Mouse (Mus musculus): Measurements from ENCODE around the gene Tmtc1. TPM values are rescaled to one million over a fixed set of nuclear protein-coding genes. Genes with fewer than 3 reads are reported as not detected.
A peak's percentile ranks its signal among the peaks of the same experiment; 100 is the strongest.

The Tmtc1 gene
- polyA plus RNA-seq, 1 experiment from 2014 or later: 2.4 TPM

GRCm38 (mm10) chr6:148331916-148332315 is 112.3 kb downstream of the Tmtc1 start:
- 80% methylated on average over 2 of the region's 2 CpGs for WGBS
- H3K27ac ChIP-seq: no peak overlapping the region
- no peaks in the 10 kb centered on the region for H3K27me3 ChIP-seq (replicated peaks)
- H3K36me3 ChIP-seq: no peaks in the 10 kb centered on the region
- no peak overlapping the region for H3K4me3 ChIP-seq (replicated peaks)
- no peaks in the 10 kb centered on the region for H3K9me3 ChIP-seq
- H3K4me1 ChIP-seq: no peaks in the 10 kb centered on the region
- no peak overlapping the region for H3K9ac ChIP-seq
- no peak overlapping the region for H3K4me2 ChIP-seq
- no peak for ATAC-seq (ENCODE audit: insufficient read depth, low FRiP score, low read depth)

GRCm38 (mm10) chr6:148329976-148330375 is 114.2 kb downstream of the Tmtc1 start:
- Histone ChIP-seq H3K4me2 (no peak overlapping the region), H3K27me3 (replicated peaks) (no peaks in the 10 kb centered on the region), H3K9me3 (no peaks in the 10 kb centered on the region), H3K9ac (no peak overlapping the region), H3K4me1 (no peaks in the 10 kb centered on the region), H3K4me3 (replicated peaks) (no peak overlapping the region), H3K36me3 (no peaks in the 10 kb centered on the region), H3K27ac (no peak overlapping the region)
- ATAC-seq (ENCODE audit: insufficient read depth, low FRiP score, low read depth): no peak

GRCm38 (mm10) chr6:148328928-148329327 is 115.3 kb downstream of the Tmtc1 start:
- 78% methylated on average over 2 of the region's 2 CpGs for WGBS
- Histone ChIP-seq H3K4me2 (no peak overlapping the region), H3K9me3 (no peaks in the 10 kb centered on the region), H3K27me3 (replicated peaks) (no peaks in the 10 kb centered on the region), H3K36me3 (no peaks in the 10 kb centered on the region), H3K4me3 (replicated peaks) (no peak overlapping the region), H3K4me1 (no peaks in the 10 kb centered on the region), H3K27ac (no peak overlapping the region), H3K9ac (no peak overlapping the region)
- no peak for ATAC-seq (ENCODE audit: insufficient read depth, low FRiP score, low read depth)

- Histone ChIP-seq H3K4me3 (replicated peaks) (no peak overlapping the region), H3K27ac (no peak overlapping the region), H3K27me3 (replicated peaks) (no peaks in the 10 kb centered on the region), H3K9me3 (no peaks in the 10 kb centered on the region), H3K4me1 (no peaks in the 10 kb centered on the region), H3K36me3 (no peaks in the 10 kb centered on the region), H3K9ac (no peak overlapping the region), H3K4me2 (no peak overlapping the region)
- 84% methylated on average over 6 of the region's 6 CpGs for WGBS
- no peak for ATAC-seq (ENCODE audit: insufficient read depth, low FRiP score, low read depth)
These were observed 116.1 kb downstream of the Tmtc1 start for GRCm38 (mm10) chr6:148328130-148328529.

GRCm38 (mm10) chr6:148318736-148319135 is 125.5 kb downstream of the Tmtc1 start:
- H3K9ac ChIP-seq: no peak overlapping the region
- ATAC-seq (ENCODE audit: insufficient read depth, low FRiP score, low read depth): peak; percentile 56; the same call in 1 of the 2 replicates
- no peaks in the 10 kb centered on the region for H3K9me3 ChIP-seq
- no peaks in the 10 kb centered on the region for H3K36me3 ChIP-seq
- H3K4me3 ChIP-seq (replicated peaks): no peak overlapping the region
- no peaks in the 10 kb centered on the region for H3K4me1 ChIP-seq
- H3K27me3 ChIP-seq (replicated peaks): no peaks in the 10 kb centered on the region
- no peak overlapping the region for H3K4me2 ChIP-seq
- H3K27ac ChIP-seq: no peak overlapping the region

- Histone ChIP-seq H3K4me2 (no peak overlapping the region), H3K4me1 (no peaks in the 10 kb centered on the region), H3K4me3 (replicated peaks) (no peak overlapping the region), H3K27ac (no peak overlapping the region), H3K36me3 (no peaks in the 10 kb centered on the region), H3K9me3 (no peaks in the 10 kb centered on the region), H3K27me3 (replicated peaks) (no peaks in the 10 kb centered on the region), H3K9ac (no peak overlapping the region)
- 71% methylated on average over 5 of the region's 5 CpGs for WGBS
- ATAC-seq (ENCODE audit: insufficient read depth, low FRiP score, low read depth): no peak
These were observed 128.6 kb downstream of the Tmtc1 start for GRCm38 (mm10) chr6:148315571-148316080.

GRCm38 (mm10) chr6:148315106-148315505 is 129.1 kb downstream of the Tmtc1 start:
- H3K27me3 ChIP-seq (replicated peaks): no peaks in the 10 kb centered on the region

GRCm38 (mm10) chr6:148310981-148311380 is 133.2 kb downstream of the Tmtc1 start:
- H3K9ac ChIP-seq: no peak overlapping the region
- no peak overlapping the region for H3K4me3 ChIP-seq (replicated peaks)
- H3K4me1 ChIP-seq: no peaks in the 10 kb centered on the region
- H3K27ac ChIP-seq: no peak overlapping the region
- 29% methylated on average over 2 of the region's 2 CpGs for WGBS
- no peak overlapping the region for H3K4me2 ChIP-seq
- no peaks in the 10 kb centered on the region for H3K9me3 ChIP-seq
- no peaks in the 10 kb centered on the region for H3K27me3 ChIP-seq (replicated peaks)
- H3K36me3 ChIP-seq: no peaks in the 10 kb centered on the region
- ATAC-seq (ENCODE audit: insufficient read depth, low FRiP score, low read depth): no peak

More at GRCm38 (mm10) chr6:148315106-148315505, 129.1 kb downstream of the Tmtc1 start:
- Histone ChIP-seq H3K4me2 (no peak overlapping the region), H3K27ac (no peak overlapping the region), H3K9ac (no peak overlapping the region), H3K9me3 (no peaks in the 10 kb centered on the region), H3K36me3 (no peaks in the 10 kb centered on the region), H3K4me3 (replicated peaks) (no peak overlapping the region), H3K4me1 (no peaks in the 10 kb centered on the region)
- ATAC-seq (ENCODE audit: insufficient read depth, low FRiP score, low read depth): no peak

GRCm38 (mm10) chr6:148305821-148306220 is 138.4 kb downstream of the Tmtc1 start:
- ATAC-seq (ENCODE audit: insufficient read depth, low FRiP score, low read depth): no peak

GRCm38 (mm10) chr6:148305191-148305590 is 139.0 kb downstream of the Tmtc1 start:
- Histone ChIP-seq H3K4me2 (no peak overlapping the region), H3K36me3 (no peaks in the 10 kb centered on the region), H3K27ac (no peak overlapping the region), H3K9me3 (no peaks in the 10 kb centered on the region), H3K4me3 (replicated peaks) (no peak overlapping the region), H3K4me1 (no peaks in the 10 kb centered on the region), H3K27me3 (replicated peaks) (no peaks in the 10 kb centered on the region), H3K9ac (no peak overlapping the region)
- ATAC-seq (ENCODE audit: insufficient read depth, low FRiP score, low read depth): no peak
- WGBS: 74% methylated on average over 3 of the region's 3 CpGs

More at GRCm38 (mm10) chr6:148305821-148306220, 138.4 kb downstream of the Tmtc1 start:
- H3K9ac ChIP-seq: no peak overlapping the region
- no peaks in the 10 kb centered on the region for H3K9me3 ChIP-seq
- no peaks in the 10 kb centered on the region for H3K4me1 ChIP-seq
- no peak overlapping the region for H3K4me3 ChIP-seq (replicated peaks)
- no peaks in the 10 kb centered on the region for H3K36me3 ChIP-seq
- 89% methylated on average over 5 of the region's 5 CpGs for WGBS
- no peaks in the 10 kb centered on the region for H3K27me3 ChIP-seq (replicated peaks)
- no peak overlapping the region for H3K4me2 ChIP-seq
- no peak overlapping the region for H3K27ac ChIP-seq

GRCm38 (mm10) chr6:148302261-148302660 is 141.9 kb downstream of the Tmtc1 start:
- WGBS: 74% methylated on average over 2 of the region's 2 CpGs
- H3K4me3 ChIP-seq (replicated peaks): no peak overlapping the region
- no peaks in the 10 kb centered on the region for H3K36me3 ChIP-seq
- no peak overlapping the region for H3K9ac ChIP-seq
- no peaks in the 10 kb centered on the region for H3K9me3 ChIP-seq
- H3K27me3 ChIP-seq (replicated peaks): no peaks in the 10 kb centered on the region
- no peak overlapping the region for H3K27ac ChIP-seq
- no peak for ATAC-seq (ENCODE audit: insufficient read depth, low FRiP score, low read depth)
- H3K4me1 ChIP-seq: no peaks in the 10 kb centered on the region
- no peak overlapping the region for H3K4me2 ChIP-seq

- ATAC-seq (ENCODE audit: insufficient read depth, low FRiP score, low read depth): no peak
- H3K4me3 ChIP-seq (replicated peaks): no peak overlapping the region
- H3K27me3 ChIP-seq (replicated peaks): no peaks in the 10 kb centered on the region
- H3K4me2 ChIP-seq: no peak overlapping the region
- H3K4me1 ChIP-seq: no peaks in the 10 kb centered on the region
- WGBS: 31% methylated on average over 4 of the region's 4 CpGs
- H3K27ac ChIP-seq: no peak overlapping the region
- H3K9me3 ChIP-seq: no peaks in the 10 kb centered on the region
- no peaks in the 10 kb centered on the region for H3K36me3 ChIP-seq
- H3K9ac ChIP-seq: no peak overlapping the region
These were observed 147.1 kb downstream of the Tmtc1 start for GRCm38 (mm10) chr6:148297086-148297485.

- no peak overlapping the region for H3K27ac ChIP-seq
These were observed 147.8 kb downstream of the Tmtc1 start for GRCm38 (mm10) chr6:148296418-148296817.

More at GRCm38 (mm10) chr6:148296418-148296817, 147.8 kb downstream of the Tmtc1 start:
- Histone ChIP-seq H3K27me3 (replicated peaks) (no peaks in the 10 kb centered on the region), H3K4me3 (replicated peaks) (no peak overlapping the region), H3K4me2 (no peak overlapping the region), H3K9me3 (no peaks in the 10 kb centered on the region), H3K36me3 (no peaks in the 10 kb centered on the region), H3K4me1 (no peaks in the 10 kb centered on the region), H3K9ac (no peak overlapping the region)
- no peak for ATAC-seq (ENCODE audit: insufficient read depth, low FRiP score, low read depth)
